In the genomic region with DNA sequence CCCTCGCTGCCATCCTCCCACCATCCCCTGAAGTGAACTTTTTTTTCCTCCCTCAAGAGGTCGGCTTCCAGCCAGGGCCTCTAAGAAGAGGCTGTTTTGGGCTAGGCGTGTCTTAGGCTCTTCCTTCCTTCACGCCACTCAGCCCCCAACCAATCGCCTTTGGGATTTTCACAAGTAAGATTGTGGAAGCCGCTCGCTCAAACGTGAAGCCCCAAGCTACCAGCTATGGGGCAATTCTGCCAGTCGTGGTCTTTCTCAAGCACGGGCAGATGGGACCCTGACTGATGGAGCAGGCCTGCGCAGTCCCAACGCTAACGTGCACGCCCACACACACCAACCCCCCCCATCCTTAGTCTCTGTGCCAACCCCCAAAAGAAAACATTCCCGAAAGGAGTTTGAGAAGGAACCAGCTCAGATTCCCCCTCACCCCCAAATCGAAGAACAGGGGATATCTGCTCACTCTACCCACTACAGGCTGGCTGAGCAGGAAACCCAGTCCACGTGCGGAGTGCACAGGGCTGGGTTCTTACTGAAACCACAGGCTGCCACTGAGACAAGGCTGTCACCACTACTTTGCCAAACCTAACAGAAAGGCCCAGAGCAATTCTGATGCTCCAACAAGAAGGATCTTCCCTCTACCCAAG, we compare ENCODE assay signal across 8 mouse cellular contexts. TPM values are rescaled to one million over a fixed set of nuclear protein-coding genes. Genes with fewer than 3 reads are reported as not detected.
DNase-seq lines count a peak whose midpoint lies in the region; ATAC-seq and TF ChIP-seq lines count a peak whose summit lies in the region.

No protein-coding gene starts in this region.

- no peaks in the 10 kb centered on the region for H3K27me3 ChIP-seq in heart, embryonic 11.5 days (ENCODE audit: control insufficient read depth, insufficient read depth, low read length)
- H3K27me3 ChIP-seq in kidney, embryonic 15.5 days: no peaks in the 10 kb centered on the region
- H3K27me3 ChIP-seq in lung, embryonic 14.5 days (ENCODE audit: insufficient read depth, low read length): no peaks in the 10 kb centered on the region
- peaks cover 23% of the 10 kb centered on the region for H3K27me3 ChIP-seq in neural tube, embryonic 13.5 days

- peak overlapping the region; percentile 76 for H3K27ac ChIP-seq in heart, embryonic 11.5 days (ENCODE audit: low read depth, low read length)
- peak overlapping the region; percentile 52 for H3K27ac ChIP-seq in kidney, embryonic 15.5 days
- H3K27ac ChIP-seq in lung, embryonic 14.5 days (ENCODE audit: low read depth): peak overlapping the region; percentile 48; the same call in 1 of the 2 replicates
- H3K27ac ChIP-seq in neural tube, embryonic 13.5 days (replicated peaks): peak overlapping the region; percentile 14; the same call in 1 of the 2 replicates

- H3K36me3 ChIP-seq in heart, embryonic 11.5 days (ENCODE audit: control insufficient read depth, insufficient read depth, low read length): no peaks in the 10 kb centered on the region
- no peaks in the 10 kb centered on the region for H3K36me3 ChIP-seq in kidney, embryonic 15.5 days
- no peaks in the 10 kb centered on the region for H3K36me3 ChIP-seq in lung, embryonic 14.5 days (ENCODE audit: insufficient read depth)
- H3K36me3 ChIP-seq in neural tube, embryonic 13.5 days: no peaks in the 10 kb centered on the region

- peak overlapping the region; percentile 91 for H3K4me3 ChIP-seq in heart, embryonic 11.5 days (ENCODE audit: low read depth, low read length)
- peak overlapping the region; percentile 75 for H3K4me3 ChIP-seq in kidney, embryonic 15.5 days (replicated peaks)
- H3K4me3 ChIP-seq in lung, embryonic 14.5 days (ENCODE audit: low read depth, low read length): peak overlapping the region; percentile 76
- H3K4me3 ChIP-seq in neural tube, embryonic 13.5 days: peak overlapping the region; percentile 72

- no peak for ATAC-seq in heart, embryonic 11.5 days (replicated peaks; ENCODE audit: insufficient number of reproducible peaks, low FRiP score, low TSS enrichment)
- ATAC-seq in kidney, embryonic 15.5 days (replicated peaks; ENCODE audit: low FRiP score): 0 out of 2 replicates have a peak, but pooled peaks have one; percentile 19
- ATAC-seq in lung, embryonic 14.5 days (ENCODE audit: insufficient read depth): peak; percentile 26; the same call in 1 of the 2 replicates
- no peak for ATAC-seq in neural tube, embryonic 13.5 days (ENCODE audit: low read depth)
- no peak for ATAC-seq in cerebellum, adult (ENCODE audit: insufficient number of reproducible peaks, low FRiP score, low TSS enrichment)

- TF ChIP-seq CTCF in lung, embryonic 14.5 days (IDR thresholded peaks at IDR 0.05; ENCODE audit: low read depth): no peak

- intact Hi-C loops in left cerebral cortex, postnatal 14 days (cut with DNase I): no loop called here

- DNase-seq in left cerebral cortex, postnatal 14 days (ENCODE audit: low spot score in 2 of 2): peak; percentile 33 to 65
- no peak for DNase-seq in left cerebral cortex, adult 11 months (ENCODE audit: low spot score)
- peak; percentile 80 for DNase-seq in embryo, embryonic 10 days (ENCODE audit: low spot score)
- peak; percentile 88 for DNase-seq in lung, embryonic 14.5 days

- WGBS in heart, embryonic 11.5 days (ENCODE audit: insufficient replicate concordance): 6% methylated on average over 18 of the region's 18 CpGs
- WGBS in kidney, embryonic 15.5 days: 5% methylated on average over 18 of the region's 18 CpGs
- WGBS in lung, embryonic 14.5 days: 3% methylated on average over 18 of the region's 18 CpGs
- 6% methylated on average over 18 of the region's 18 CpGs for WGBS in neural tube, embryonic 13.5 days

- peak overlapping the region; percentile 85 for H3K9ac ChIP-seq in heart, embryonic 11.5 days (ENCODE audit: low read depth, low read length)
- peak overlapping the region; percentile 66 for H3K9ac ChIP-seq in kidney, embryonic 15.5 days
- H3K9ac ChIP-seq in lung, embryonic 14.5 days: peak overlapping the region; percentile 68
- H3K9ac ChIP-seq in neural tube, embryonic 13.5 days: peak overlapping the region; percentile 75

- peak overlapping the region; percentile 99 for H3K4me2 ChIP-seq in heart, embryonic 11.5 days
- H3K4me2 ChIP-seq in kidney, embryonic 15.5 days: peak overlapping the region; percentile 94
- H3K4me2 ChIP-seq in lung, embryonic 14.5 days: peak overlapping the region; percentile 80
- H3K4me2 ChIP-seq in neural tube, embryonic 13.5 days: peak overlapping the region; percentile 84

- H3K4me1 ChIP-seq in heart, embryonic 11.5 days (ENCODE audit: control insufficient read depth, insufficient read depth, low read length): peaks cover 39% of the 10 kb centered on the region
- peaks cover 40% of the 10 kb centered on the region for H3K4me1 ChIP-seq in kidney, embryonic 15.5 days
- H3K4me1 ChIP-seq in lung, embryonic 14.5 days (ENCODE audit: insufficient read depth): peaks cover 6% of the 10 kb centered on the region
- peaks cover 27% of the 10 kb centered on the region for H3K4me1 ChIP-seq in neural tube, embryonic 13.5 days (replicated peaks)

- H3K9me3 ChIP-seq in heart, embryonic 11.5 days (replicated peaks; ENCODE audit: control insufficient read depth, low read length): no peaks in the 10 kb centered on the region
- no peaks in the 10 kb centered on the region for H3K9me3 ChIP-seq in kidney, embryonic 15.5 days (replicated peaks)
- no peaks in the 10 kb centered on the region for H3K9me3 ChIP-seq in lung, embryonic 14.5 days (ENCODE audit: low read depth, low read length)
- no peaks in the 10 kb centered on the region for H3K9me3 ChIP-seq in neural tube, embryonic 13.5 days

RNA-seq across cellular contexts. Expression of gene Scarb1, which starts 1.7 kb away (rescaled TPM):
- total RNA-seq in left cerebral cortex, postnatal 14 days (2021): 10 to 100 TPM; 36.9 to 41.1 TPM
- 57.1 and 67.0 TPM in 2 replicates for polyA plus RNA-seq in heart, embryonic 11.5 days (2014; fragmentation: Nextera tagmentation; extraction: Ambion mirVana)
- polyA plus RNA-seq in kidney, embryonic 15.5 days (2015; fragmentation: Nextera tagmentation; extraction: Ambion mirVana): 67.6 and 97.9 TPM in 2 replicates
- polyA plus RNA-seq in lung, embryonic 14.5 days (2014; fragmentation: Nextera tagmentation; extraction: Ambion mirVana): 51.4 and 58.0 TPM in 2 replicates
- polyA plus RNA-seq in neural tube, embryonic 13.5 days (2015; fragmentation: Nextera tagmentation; extraction: Ambion mirVana): 28.8 and 33.2 TPM in 2 replicates

RNA-seq across cellular contexts. Expression of gene Gm10382, which starts 49.9 kb away (rescaled TPM):
- total RNA-seq in left cerebral cortex, postnatal 14 days (2021): under 1 TPM in 1 of 2 experiments, not detected in 1; 0.37 TPM
- polyA plus RNA-seq in heart, embryonic 11.5 days (2014; fragmentation: Nextera tagmentation; extraction: Ambion mirVana): 0.42 TPM in 1 of 2 replicates, not detected in the other
- 0.31 and 0.49 TPM in 2 replicates for polyA plus RNA-seq in kidney, embryonic 15.5 days (2015; fragmentation: Nextera tagmentation; extraction: Ambion mirVana)
- polyA plus RNA-seq in lung, embryonic 14.5 days (2014; fragmentation: Nextera tagmentation; extraction: Ambion mirVana): 0.45 and 0.46 TPM in 2 replicates
- polyA plus RNA-seq in neural tube, embryonic 13.5 days (2015; fragmentation: Nextera tagmentation; extraction: Ambion mirVana): 0.52 and 0.73 TPM in 2 replicates

RNA-seq across cellular contexts. Expression of gene Ubc, which starts 50.8 kb away (rescaled TPM):
- 100 to 1,000 TPM; 752 to 821 TPM for total RNA-seq in left cerebral cortex, postnatal 14 days (2021)
- polyA plus RNA-seq in heart, embryonic 11.5 days (2014; fragmentation: Nextera tagmentation; extraction: Ambion mirVana): 833 and 922 TPM in 2 replicates
- polyA plus RNA-seq in kidney, embryonic 15.5 days (2015; fragmentation: Nextera tagmentation; extraction: Ambion mirVana): 1,049 and 1,140 TPM in 2 replicates
- 1,057 and 1,103 TPM in 2 replicates for polyA plus RNA-seq in lung, embryonic 14.5 days (2014; fragmentation: Nextera tagmentation; extraction: Ambion mirVana)
- polyA plus RNA-seq in neural tube, embryonic 13.5 days (2015; fragmentation: Nextera tagmentation; extraction: Ambion mirVana): 1,127 and 1,268 TPM in 2 replicates

Comparison
In these comparisons a context has a peak if more than half of its experiments do, and no peak if none do; other contexts are left out.
1. ATAC-seq: peak in kidney, embryonic 15.5 days (single experiment) and lung, embryonic 14.5 days (single experiment); none in heart, embryonic 11.5 days (single experiment), neural tube, embryonic 13.5 days (single experiment) and cerebellum, adult (single experiment).
2. H3K27ac ChIP-seq: peak in every context shown above with its lines; median percentile 76 in heart, embryonic 11.5 days; 52 in kidney, embryonic 15.5 days; 48 in lung, embryonic 14.5 days; 14 in neural tube, embryonic 13.5 days.
3. Peak in every context shown above with its lines, with median percentiles within 50 percentile points of each other: H3K4me2 ChIP-seq, H3K4me3 ChIP-seq and H3K9ac ChIP-seq.